Mouse (Mus musculus) spleen, adult 12 weeks (tissue): ENCODE measurements around the gene Vmn1r135.
"Not testable (repeated sequence)": the region's sequence is repeated elsewhere in the genome, so short reads cannot be mapped to it uniquely, and the experiment has no call there.

Experiments used
- DNase-seq: peaks from one replicate; pipeline ENCODE4 v3.0.0; 2022; ENCODE audit warnings: low spot score

Vmn1r135 gene

GRCm38 (mm10) chr7:21832051-21832450 is at the start of gene Vmn1r135:
Gene Vmn1r135 (plus strand): TSS chr7:21832351.
- DNase-seq: not testable (repeated sequence)

GRCm38 (mm10) chr7:21796628-21797027 is 35.5 kb upstream of the Vmn1r135 start, which contains the start of gene Gm4177:
Gene Gm4177 (minus strand): TSS chr7:21796728.
- DNase-seq: not testable (repeated sequence)

- DNase-seq: not testable (repeated sequence)
Measured at GRCm38 (mm10) chr7:21844167-21844566, 12.0 kb downstream of the Vmn1r135 start, which contains the start of gene Gm5725. Gene Gm5725 (minus strand): TSS chr7:21844267.
